Mouse (Mus musculus) CH12.LX (cell line): ENCODE results near the gene Ywhag. TPM values are rescaled to one million over a fixed set of nuclear protein-coding genes. Genes with fewer than 3 reads are reported as not detected.
A peak's percentile ranks its signal among the peaks of the same experiment; 100 is the strongest.

Experiments used
- DNase-seq: peaks from one replicate; pipeline ENCODE4 v3.0.0-alpha.2; 2013; ENCODE audit errors: extremely low read depth
- H3K27ac ChIP-seq: 2 replicates; pipeline ENCODE4 v1.5.1; 2012; ENCODE audit warnings: low read depth, mild to moderate bottlenecking, control low read depth, moderate library complexity; ENCODE audit not compliant: insufficient read depth
- H3K27me3 ChIP-seq: replicated peaks from 2 replicates; pipeline ENCODE3; 2012; ENCODE audit warnings: inconsistent platforms
- H3K36me3 ChIP-seq, 2 experiments: replicated peaks in 1 of 2; 2 replicates each; pipeline versions ENCODE3 to v1.6.1; 2012; ENCODE audit warnings: inconsistent platforms in 1 of 2, low read length in 1 of 2, mild to moderate bottlenecking in 1 of 2, mixed read lengths in 1 of 2, moderate library complexity in 1 of 2; ENCODE audit not compliant: control insufficient read depth in 1 of 2, insufficient read depth in 1 of 2
- H3K4me1 ChIP-seq, 2 experiments: 2 replicates each; pipeline ENCODE4 v1.6.1; 2012; ENCODE audit warnings: inconsistent platforms in 1 of 2, moderate library complexity in 1 of 2; ENCODE audit not compliant: insufficient read depth in 2 of 2, control insufficient read depth in 1 of 2
- H3K4me2 ChIP-seq: 2 replicates; pipeline ENCODE4 v1.6.1; 2012; ENCODE audit warnings: low read depth, mild to moderate bottlenecking, control low read depth; ENCODE audit not compliant: poor library complexity, insufficient read depth, severe bottlenecking
- H3K4me3 ChIP-seq, 3 experiments: fragments of 150-350 bp in 1 of 3; sonication (generic) in 1 of 3; replicated peaks in 1 of 3; 2 replicates each; pipeline versions ENCODE3 to v1.5.1; 2011 to 2012; ENCODE audit warnings: low read depth in 2 of 3, low read length in 2 of 3, mild to moderate bottlenecking in 2 of 3, moderate library complexity in 2 of 3, control low read depth in 1 of 3, improper control_type of control experiment in 1 of 3, inconsistent platforms in 1 of 3, mixed read lengths in 1 of 3; ENCODE audit not compliant: poor library complexity in 1 of 3
- H3K79me2 ChIP-seq: replicated peaks from 2 replicates; pipeline ENCODE4 v1.6.1; 2012; ENCODE audit warnings: mild to moderate bottlenecking, moderate library complexity; ENCODE audit not compliant: control insufficient read depth, poor library complexity, insufficient read depth, severe bottlenecking; ENCODE audit errors: extremely low read depth
- H3K9ac ChIP-seq: 2 replicates; pipeline ENCODE4 v1.6.1; 2012; ENCODE audit warnings: low read depth, mild to moderate bottlenecking, control low read depth, moderate library complexity; ENCODE audit not compliant: insufficient read depth
- H3K9me3 ChIP-seq: replicated peaks from 2 replicates; pipeline ENCODE3; 2012; ENCODE audit warnings: low read length, inconsistent platforms, mixed read lengths
- BHLHE40 ChIP-seq: IDR thresholded peaks from 2 replicates; pipeline ENCODE4 v1.6.1; 2011; ENCODE audit warnings: mild to moderate bottlenecking, low read depth, low read length, improper control_type of control experiment
- CHD1 ChIP-seq: IDR thresholded peaks from 2 replicates; pipeline ENCODE4 v1.6.1; 2012; ENCODE audit warnings: low read depth, low read length, improper control_type of control experiment, inconsistent platforms
- CHD2 ChIP-seq: IDR thresholded peaks from 2 replicates; pipeline ENCODE4 v1.6.1; 2011; ENCODE audit warnings: low read length, improper control_type of control experiment
- E2F4 ChIP-seq: IDR thresholded peaks from 2 replicates; pipeline ENCODE4 v1.6.1; 2011; ENCODE audit warnings: low read depth, low read length, improper control_type of control experiment; ENCODE audit not compliant: insufficient replicate concordance
- ELF1 ChIP-seq: IDR thresholded peaks from 2 replicates; pipeline ENCODE4 v1.6.1; 2014; ENCODE audit warnings: low read depth, mild to moderate bottlenecking, inconsistent platforms, low read length, improper control_type of control experiment
- ETS1 ChIP-seq: conservative IDR thresholded peaks from 2 replicates; pipeline ENCODE4 v1.6.1; 2012; ENCODE audit warnings: low read depth, mild to moderate bottlenecking, inconsistent platforms, low read length, improper control_type of control experiment, moderate library complexity
- HCFC1 ChIP-seq: IDR thresholded peaks from 2 replicates; pipeline ENCODE4 v1.6.1; 2012; ENCODE audit warnings: low read depth, mild to moderate bottlenecking, inconsistent platforms, low read length, improper control_type of control experiment
- IRF4 ChIP-seq: IDR thresholded peaks from 2 replicates; pipeline ENCODE4 v1.6.1; 2014; ENCODE audit warnings: low read depth, mild to moderate bottlenecking, inconsistent platforms, low read length, improper control_type of control experiment
- JUN ChIP-seq: IDR thresholded peaks from 2 replicates; pipeline ENCODE4 v1.6.1; 2011; ENCODE audit warnings: low read depth, mild to moderate bottlenecking, low read length, improper control_type of control experiment, moderate library complexity; ENCODE audit not compliant: insufficient read depth
- JUND ChIP-seq: conservative IDR thresholded peaks from 2 replicates; pipeline ENCODE4 v1.6.1; 2011; ENCODE audit warnings: low read depth, low read length, improper control_type of control experiment
- MAFK ChIP-seq: IDR thresholded peaks from 2 replicates; pipeline ENCODE4 v1.6.1; 2011; ENCODE audit warnings: low read length, improper control_type of control experiment; ENCODE audit not compliant: insufficient replicate concordance
- MAZ ChIP-seq: IDR thresholded peaks from 2 replicates; pipeline ENCODE4 v1.6.1; 2012; ENCODE audit warnings: low read depth, mild to moderate bottlenecking, inconsistent platforms, low read length, improper control_type of control experiment, moderate library complexity
- MXI1 ChIP-seq: IDR thresholded peaks from 2 replicates; pipeline ENCODE4 v1.6.1; 2011; ENCODE audit warnings: mild to moderate bottlenecking, low read depth, low read length, improper control_type of control experiment
- NELFE ChIP-seq: IDR thresholded peaks from 2 replicates; pipeline ENCODE4 v1.6.1; 2011; ENCODE audit warnings: low read depth, low read length, improper control_type of control experiment
- NRF1 ChIP-seq: IDR thresholded peaks from 2 replicates; pipeline ENCODE4 v1.6.1; 2014; ENCODE audit warnings: low read depth, mild to moderate bottlenecking, inconsistent platforms, low read length, improper control_type of control experiment, moderate library complexity
- PAX5 ChIP-seq: IDR thresholded peaks from 2 replicates; pipeline ENCODE4 v1.6.1; 2012; ENCODE audit warnings: low read length, inconsistent platforms, mixed read lengths
- POLR2A ChIP-seq: IDR thresholded peaks from 2 replicates; pipeline ENCODE4 v1.6.1; 2011; ENCODE audit warnings: low read depth, mild to moderate bottlenecking, improper control_type of control experiment, low read length
- POLR2AphosphoS2 ChIP-seq: IDR thresholded peaks from 2 replicates; pipeline ENCODE4 v1.6.1; 2011; ENCODE audit warnings: low read depth, low read length, improper control_type of control experiment
- RAD21 ChIP-seq: IDR thresholded peaks from 2 replicates; pipeline ENCODE4 v1.6.1; 2011; ENCODE audit warnings: low read depth, mild to moderate bottlenecking, low read length, improper control_type of control experiment, moderate library complexity
- RCOR1 ChIP-seq: conservative IDR thresholded peaks from 2 replicates; pipeline ENCODE4 v1.6.1; 2012; ENCODE audit warnings: low read depth, mild to moderate bottlenecking, inconsistent platforms, low read length, improper control_type of control experiment
- SIN3A ChIP-seq: IDR thresholded peaks from 2 replicates; pipeline ENCODE4 v1.6.1; 2012; ENCODE audit warnings: low read length, improper control_type of control experiment, inconsistent platforms
- SMC3 ChIP-seq: IDR thresholded peaks from 2 replicates; pipeline ENCODE4 v1.6.1; 2011; ENCODE audit warnings: low read depth, low read length, improper control_type of control experiment
- TBP ChIP-seq: conservative IDR thresholded peaks from 2 replicates; pipeline ENCODE4 v1.6.1; 2011; ENCODE audit warnings: low read depth, low read length, improper control_type of control experiment
- TCF12 ChIP-seq: IDR thresholded peaks from 2 replicates; pipeline ENCODE4 v1.6.1; 2014; ENCODE audit warnings: low read depth, mild to moderate bottlenecking, inconsistent platforms, low read length, improper control_type of control experiment
- UBTF ChIP-seq: IDR thresholded peaks from 2 replicates; pipeline ENCODE4 v1.6.1; 2012; ENCODE audit warnings: low read depth, mild to moderate bottlenecking, inconsistent platforms, low read length, improper control_type of control experiment, moderate library complexity
- USF2 ChIP-seq: conservative IDR thresholded peaks from 2 replicates; pipeline ENCODE4 v1.6.1; 2011; ENCODE audit warnings: low read depth, low read length, improper control_type of control experiment
- ZC3H11A ChIP-seq: IDR thresholded peaks from 2 replicates; pipeline ENCODE4 v1.6.1; 2012; ENCODE audit warnings: low read depth, mild to moderate bottlenecking, inconsistent platforms, low read length, improper control_type of control experiment
- ZKSCAN1 ChIP-seq: IDR thresholded peaks from 2 replicates; pipeline ENCODE4 v1.6.1; 2012; ENCODE audit warnings: low read depth, inconsistent platforms, low read length, improper control_type of control experiment, borderline replicate concordance
- ZMIZ1 ChIP-seq: IDR thresholded peaks from 2 replicates; pipeline ENCODE4 v1.6.1; 2012; ENCODE audit warnings: low read depth, mild to moderate bottlenecking, inconsistent platforms, low read length, improper control_type of control experiment
- dilution Hi-C: fragments of 300-500 bp; cut with MboI; formaldehyde crosslinking; loops from 2 replicates; pipeline ENCODE4 v1.14.3; 2020; ENCODE audit warnings: low sequenced_read_pairs; ENCODE audit not compliant: extremely low pct_unique_long_range_greater_than_20kb, extremely low pct_ligation_motif_present
- in situ Hi-C: fragments of 300-500 bp; cut with MboI; formaldehyde crosslinking; loops from 3 replicates; pipeline ENCODE4 v1.14.3; 2019; ENCODE audit warnings: low sequenced_read_pairs, low pct_ligation_motif_present, low pct_unique_long_range_greater_than_20kb, mixed read lengths
- polyA plus RNA-seq: library from polyadenylated mRNA; unstranded; fragments of >175 nt; gene quantifications from 2 replicates; pipeline ENCODE4 v1.2.1, GENCODE M21; 2012; ENCODE audit warnings: low read depth; ENCODE audit not compliant: insufficient read length
- total RNA-seq, 2 experiments: library from RNA; depleted of rRNA; stranded (reverse); fragments of 300-350 nt in 1 of 2; fragments of >200 nt in 1 of 2; gene quantifications; 2 replicates each; pipeline ENCODE4 v1.2.3; 2012 to 2014

Gene Ywhag
- total and polyA plus RNA-seq, 3 experiments: 55.3 to 239 (median 77.3) TPM

DNA sequence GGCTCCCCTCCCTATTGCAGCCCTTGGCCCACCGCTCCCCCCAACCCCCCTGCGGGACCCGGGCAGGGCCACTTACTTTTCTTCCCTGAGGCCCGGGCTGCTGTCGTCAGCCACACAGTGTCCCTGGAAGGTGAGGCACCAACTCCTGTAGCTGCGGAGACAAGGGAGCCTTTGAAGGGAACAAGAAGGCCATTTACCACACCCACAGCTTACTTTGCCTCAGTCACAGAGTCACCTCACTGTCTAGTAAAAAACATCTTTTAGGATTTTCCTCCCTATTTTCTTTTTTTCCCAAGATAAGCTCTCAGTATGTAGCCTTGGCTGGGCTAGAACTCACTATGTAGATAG is 28.8 kb upstream of the Ywhag start:
- H3K4me2 ChIP-seq: peak overlapping the region; percentile 55
- H3K9me3 ChIP-seq: no peaks in the 10 kb centered on the region
- H3K27me3 ChIP-seq: peaks cover 10% of the 10 kb centered on the region
- H3K4me3 ChIP-seq: peak overlapping the region in 2 of 3 experiments; percentile 52 to 68
- no peak for TF ChIP-seq UBTF
- TF ChIP-seq ZC3H11A: no peak
- TF ChIP-seq CHD1: no peak
- no peak for TF ChIP-seq USF2
- no peak for TF ChIP-seq SMC3
- no peak for TF ChIP-seq RAD21
- TF ChIP-seq TCF12: no peak
- TF ChIP-seq PAX5: no peak
- no peak for TF ChIP-seq IRF4
- no peak for TF ChIP-seq ZKSCAN1
- no peak for TF ChIP-seq MAFK
- TF ChIP-seq ZMIZ1: no peak
- H3K27ac ChIP-seq: no peak overlapping the region
- H3K36me3 ChIP-seq: peaks cover 0 to 7% of the 10 kb centered on the region in 2 experiments
- H3K79me2 ChIP-seq: no peaks in the 10 kb centered on the region
- H3K9ac ChIP-seq: peak overlapping the region; percentile 39
- in situ Hi-C loops (loop anchor here (5.0 kb wide), 1 partner anchor 56 kb away; no protein-coding TSS in a partner anchor), dilution Hi-C loops (no loop called here)
- peaks cover 15 to 31% of the 10 kb centered on the region in 2 experiments for H3K4me1 ChIP-seq
- no peak for DNase-seq

- Histone ChIP-seq H3K4me2 (peak overlapping the region; percentile 55), H3K36me3 (peaks cover 0 to 7% of the 10 kb centered on the region in 2 experiments), H3K4me1 (peaks cover 16 to 34% of the 10 kb centered on the region in 2 experiments), H3K27me3 (peaks cover 10% of the 10 kb centered on the region), H3K9ac (peak overlapping the region; percentile 39), H3K4me3 (peak overlapping the region; percentile 28 to 68 (median 52)), H3K27ac (peak overlapping the region; percentile 67), H3K9me3 (no peaks in the 10 kb centered on the region), H3K79me2 (no peaks in the 10 kb centered on the region)
- DNase-seq: peak; percentile 99
- dilution Hi-C loops (no loop called here), in situ Hi-C loops (loop anchor here (5.0 kb wide), 1 partner anchor 55 kb away; no protein-coding TSS in a partner anchor)
- TF ChIP-seq PAX5: no peak
- peak; percentile 51 for TF ChIP-seq HCFC1
- TF ChIP-seq TCF12: peak; percentile 77
- TF ChIP-seq RCOR1: no peak
- no peak for TF ChIP-seq JUN
- peak; percentile 78 for TF ChIP-seq NELFE
- no peak; the same call in 1 of the 2 replicates for TF ChIP-seq IRF4
- TF ChIP-seq UBTF: peak; percentile 36; the same call in 1 of the 2 replicates
- no peak for TF ChIP-seq ETS1
- no peak for TF ChIP-seq JUND
- TF ChIP-seq BHLHE40: no peak; the same call in 1 of the 2 replicates
- TF ChIP-seq MAFK: no peak
- peak; percentile 79 for TF ChIP-seq MXI1
- TF ChIP-seq ELF1: peak; percentile 70
- TF ChIP-seq SMC3: no peak
- TF ChIP-seq TBP: 0 out of 2 replicates have a peak, but pooled peaks have one; percentile 45
- peak; percentile 82 for TF ChIP-seq POLR2A
- TF ChIP-seq USF2: no peak
- TF ChIP-seq CHD2: no peak
- no peak for TF ChIP-seq E2F4
- no peak for TF ChIP-seq CHD1
- TF ChIP-seq ZKSCAN1: no peak
- TF ChIP-seq POLR2AphosphoS2: 0 out of 2 replicates have a peak, but pooled peaks have one; percentile 32
- TF ChIP-seq NRF1: peak; percentile 78
- TF ChIP-seq SIN3A: peak; percentile 48
- TF ChIP-seq MAZ: no peak; the same call in 1 of the 2 replicates
- no peak; the same call in 1 of the 2 replicates for TF ChIP-seq RAD21
Measured at GRCm38 (mm10) chr5:135962492-135963279, 28.3 kb upstream of the Ywhag start.
